Mouse (Mus musculus) testis, postnatal 14 days (tissue): Measurements from ENCODE around the gene Id1.
A peak's percentile ranks its signal among the peaks of the same experiment; 100 is the strongest.

ENCODE experiments used
- DNase-seq: peaks from one replicate; pipeline ENCODE4 v3.0.0; 2021; ENCODE audit warnings: low spot score

Id1 gene

DNA sequence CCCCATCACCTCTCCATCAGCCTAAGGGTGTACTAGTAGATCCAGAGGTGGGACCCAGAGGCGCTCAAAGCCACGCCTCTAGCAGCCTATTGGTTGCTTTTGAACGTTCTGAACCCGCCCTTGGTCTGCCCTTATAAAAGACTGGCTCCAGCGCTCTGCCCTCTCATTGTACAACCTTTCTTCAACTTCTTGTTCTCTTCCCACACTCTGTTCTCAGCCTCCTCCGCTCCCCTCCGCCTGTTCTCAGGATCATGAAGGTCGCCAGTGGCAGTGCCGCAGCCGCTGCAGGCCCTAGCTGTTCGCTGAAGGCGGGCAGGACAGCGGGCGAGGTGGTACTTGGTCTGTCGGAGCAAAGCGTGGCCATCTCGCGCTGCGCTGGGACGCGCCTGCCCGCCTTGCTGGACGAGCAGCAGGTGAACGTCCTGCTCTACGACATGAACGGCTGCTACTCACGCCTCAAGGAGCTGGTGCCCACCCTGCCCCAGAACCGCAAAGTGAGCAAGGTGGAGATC is at the start of gene Id1:
TSS of gene Id1 (plus strand) at position 162 of the 512 bp plus-strand sequence.
- peak; percentile 87 for DNase-seq

DNA sequence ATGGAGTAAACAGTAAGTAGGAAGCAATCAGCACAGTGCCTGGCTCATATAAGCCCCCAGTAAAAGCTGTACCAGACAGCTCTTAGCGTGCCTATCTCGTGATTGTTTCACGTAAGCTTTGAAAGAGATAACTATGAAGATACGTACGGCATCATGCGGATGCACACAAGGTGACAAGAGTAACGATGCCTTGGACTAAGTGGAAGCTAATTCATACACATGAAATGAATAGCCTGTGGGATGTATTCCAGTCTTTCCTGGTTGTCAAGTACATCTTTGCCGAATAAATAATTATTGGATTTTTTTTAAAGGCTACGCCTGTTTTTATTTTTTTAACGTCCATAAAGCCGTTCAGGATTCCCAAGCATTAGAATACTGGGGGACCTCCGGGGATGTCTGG is 49.7 kb upstream of the Id1 start:
- DNase-seq: no peak

DNA sequence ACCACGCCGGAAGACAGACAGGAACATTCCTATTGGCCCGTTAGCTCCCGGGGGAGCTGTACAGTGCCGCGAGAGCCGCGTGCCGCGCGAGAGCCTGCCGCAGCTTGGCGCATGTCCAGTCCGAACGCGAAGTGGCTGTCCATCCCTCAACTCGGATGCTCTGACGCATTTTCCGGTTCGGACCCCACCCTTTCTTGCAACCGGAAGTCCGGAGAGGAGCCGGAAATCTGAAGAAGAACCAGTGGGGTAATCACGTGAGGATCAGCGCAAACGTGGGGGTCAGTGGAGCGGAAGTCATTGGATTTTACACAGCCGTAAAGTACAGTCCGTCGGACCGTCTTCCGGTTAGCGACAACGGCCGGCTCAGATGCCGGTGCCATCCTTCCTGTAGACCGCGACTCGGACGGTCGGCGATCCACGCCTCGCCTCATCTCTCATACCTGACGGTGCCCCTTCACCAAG is 49.2 kb upstream of the Id1 start, which contains the start of gene Mcts2:
TSS of gene Mcts2 (plus strand) at position 230 of the 462 bp plus-strand sequence.
- DNase-seq: peak; percentile 97

DNA sequence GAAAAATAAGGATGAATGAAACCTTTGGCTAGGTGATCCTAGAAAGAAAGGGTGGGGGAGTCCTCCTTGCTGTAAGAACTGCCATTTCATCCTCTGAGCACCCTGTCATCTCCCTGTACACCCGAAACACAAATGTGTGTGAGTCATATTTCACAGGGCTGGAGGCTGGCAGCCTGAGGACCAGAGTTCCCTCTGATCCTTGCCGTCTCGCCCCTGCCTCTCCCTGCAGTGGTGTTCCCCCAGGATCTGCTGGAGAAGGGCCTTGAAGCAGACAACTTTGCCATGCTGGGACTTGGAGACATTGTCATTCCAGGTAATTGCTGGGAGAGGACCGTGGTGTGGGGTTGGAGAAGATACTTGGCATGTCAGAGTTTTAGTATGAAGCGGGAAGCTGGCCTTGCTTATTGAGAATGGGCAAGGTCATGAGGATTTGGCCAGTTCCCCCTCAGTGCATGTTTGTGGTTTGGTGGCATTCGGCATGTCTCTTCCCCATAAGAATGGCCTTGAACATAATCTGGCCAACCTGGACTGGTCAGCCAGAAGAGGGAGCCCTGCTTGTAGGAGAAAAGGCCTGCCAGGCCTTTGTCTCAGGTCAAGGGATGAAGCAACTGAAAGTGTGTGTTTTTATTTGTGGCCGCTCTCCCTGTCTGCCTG is 44.4 kb upstream of the Id1 start:
- no peak for DNase-seq

DNA sequence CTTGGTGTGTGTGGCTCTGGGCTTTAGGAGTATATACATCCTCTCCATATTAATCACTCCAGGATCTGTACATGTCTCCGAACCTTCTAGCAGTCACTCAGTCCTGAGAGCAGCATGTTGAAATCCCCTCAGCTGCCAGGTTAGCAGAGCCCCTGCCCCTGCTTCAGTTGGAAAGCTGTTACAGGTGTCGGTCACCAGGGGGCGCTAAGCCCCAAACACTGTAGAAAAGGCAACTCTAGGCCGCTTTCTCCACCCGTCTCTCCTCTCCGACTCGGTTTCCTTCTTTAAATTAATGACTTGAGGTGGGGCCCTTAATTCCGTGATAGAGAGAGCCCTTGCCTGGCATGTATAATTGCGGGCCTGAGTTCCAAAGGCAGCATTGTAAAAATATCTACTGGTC is 42.8 kb upstream of the Id1 start:
- DNase-seq: no peak

DNA sequence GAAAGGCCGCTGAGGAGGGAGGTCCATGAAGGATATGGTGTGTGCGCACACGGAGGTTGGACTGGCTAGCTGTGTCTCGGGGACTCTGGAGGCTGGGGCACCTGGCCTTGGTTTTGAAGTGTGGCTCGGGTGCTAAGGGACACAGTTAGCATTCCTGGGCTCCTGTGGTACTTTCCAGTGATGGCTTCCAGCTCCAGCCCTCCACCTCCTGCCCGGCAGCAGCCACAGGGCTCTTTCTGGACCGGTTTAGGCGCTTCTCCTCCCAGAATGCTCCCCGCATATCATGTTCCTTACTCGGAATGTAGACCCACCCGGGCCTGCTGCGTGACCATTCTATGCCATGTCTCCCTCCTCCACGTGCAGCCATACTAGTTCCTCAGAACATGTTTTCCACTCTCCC is 42.3 kb upstream of the Id1 start:
- no peak for DNase-seq

DNA sequence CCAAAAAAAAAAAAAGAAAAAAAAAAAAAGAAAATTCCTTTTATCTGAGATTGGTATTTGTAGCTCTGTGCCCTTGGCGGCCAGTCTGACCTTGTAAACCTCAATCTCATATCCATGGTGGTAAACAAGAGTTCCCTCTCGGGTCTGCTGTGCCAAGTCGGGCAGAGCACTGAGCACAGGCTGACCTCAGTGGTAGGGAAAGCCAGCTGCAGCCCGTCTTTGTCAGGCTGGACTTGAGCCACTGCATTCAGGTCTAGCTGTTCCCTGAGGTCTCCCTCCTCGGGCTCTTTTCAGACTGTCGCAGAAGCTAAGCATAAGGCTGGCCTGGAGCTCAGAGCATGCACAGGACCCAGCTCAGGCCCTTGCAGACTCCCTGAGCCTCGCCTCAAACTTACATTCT is 41.3 kb upstream of the Id1 start:
- DNase-seq: peak; percentile 84

DNA sequence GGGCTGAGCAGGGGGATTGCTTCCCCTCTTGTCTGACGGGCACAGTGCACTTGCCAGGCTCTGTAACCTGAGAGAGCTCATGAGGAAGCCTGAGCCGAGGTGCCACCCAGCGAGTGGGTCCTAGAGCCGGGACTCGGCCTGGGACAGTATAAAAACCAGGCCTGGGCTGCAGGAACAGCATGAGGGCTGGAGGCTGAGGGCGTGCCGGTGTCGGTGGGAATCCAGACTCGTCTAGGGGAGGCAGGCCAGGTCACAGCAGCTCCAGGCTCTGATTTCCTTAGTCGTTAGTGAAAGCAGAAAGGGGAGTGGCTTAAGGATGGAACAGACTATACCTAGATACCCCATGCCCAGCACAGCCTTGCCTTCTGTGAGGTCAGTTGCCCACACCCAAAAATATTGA is 40.0 kb upstream of the Id1 start:
- DNase-seq: no peak

DNA sequence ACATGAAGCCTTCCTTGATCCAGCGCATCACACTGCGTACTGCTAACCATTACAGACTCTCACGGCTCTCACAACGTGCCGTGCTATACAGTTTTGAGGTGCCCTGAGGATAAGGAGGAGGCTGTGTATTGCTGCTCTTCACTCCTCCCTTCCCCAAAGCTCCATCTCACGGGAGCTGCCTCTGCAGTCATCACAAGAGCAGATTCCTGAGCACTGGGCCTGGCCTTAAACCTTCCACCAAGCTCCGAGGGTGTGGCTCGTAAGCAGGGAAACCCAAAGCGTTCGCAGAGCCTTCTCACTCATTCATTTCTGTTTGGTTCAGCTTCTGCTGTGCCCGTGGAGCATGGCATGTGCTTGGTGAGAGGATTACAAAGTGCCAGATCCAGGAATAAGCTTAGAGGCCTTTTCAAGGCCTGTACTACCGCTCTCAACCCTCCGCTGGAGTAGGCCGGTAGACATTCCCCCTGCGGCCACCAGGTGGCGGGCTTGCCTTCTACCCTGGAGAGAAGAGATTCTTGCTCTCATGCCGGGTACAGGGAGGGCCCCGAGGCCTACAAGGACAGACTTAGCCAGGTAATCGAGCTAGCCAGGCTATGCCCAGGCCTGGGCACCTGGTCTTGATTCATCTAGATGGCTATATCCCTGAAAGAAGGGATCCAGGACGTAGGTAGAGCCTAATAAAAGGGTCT is 39.4 kb upstream of the Id1 start:
- peak; percentile 80 for DNase-seq

DNA sequence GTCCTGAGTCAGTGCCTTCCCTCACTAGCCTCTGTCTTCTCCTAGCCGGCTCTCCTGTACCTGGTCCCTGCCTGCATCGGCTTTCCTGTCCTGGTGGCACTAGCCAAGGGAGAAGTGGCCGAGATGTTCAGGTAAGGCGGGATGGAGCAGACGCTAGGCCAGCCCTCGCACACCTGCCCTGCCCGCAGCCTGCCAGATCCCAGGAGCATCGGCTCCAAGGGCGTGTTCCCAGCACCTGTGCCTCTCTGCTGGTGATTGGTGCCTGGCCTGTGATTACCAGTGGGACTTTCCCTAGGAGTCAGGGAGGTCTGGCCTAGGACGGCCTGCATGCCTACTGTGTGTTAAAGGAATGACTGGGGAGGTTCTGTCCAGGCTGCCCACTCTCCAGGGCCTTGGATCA is 35.9 kb upstream of the Id1 start:
- no peak for DNase-seq

DNA sequence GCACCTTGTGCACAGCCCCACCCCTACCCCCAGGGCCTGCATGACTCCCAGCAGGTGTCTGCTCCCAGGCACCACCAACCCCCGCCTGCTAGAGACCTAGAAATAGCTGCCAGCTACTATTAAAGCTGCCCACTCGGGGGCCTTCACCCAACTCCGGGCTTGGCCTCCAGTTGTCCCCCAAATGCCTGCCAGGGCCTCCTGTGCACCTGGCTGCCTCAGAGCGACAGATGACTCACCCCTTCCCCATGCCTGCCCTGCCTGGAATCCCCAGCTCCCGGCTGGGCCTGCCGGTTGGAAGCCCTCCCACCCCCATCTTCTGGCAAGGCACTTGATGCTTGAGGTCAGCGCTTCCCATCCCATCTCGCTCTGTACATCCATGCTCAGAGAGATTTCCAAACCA is 35.3 kb upstream of the Id1 start:
- DNase-seq: no peak

DNA sequence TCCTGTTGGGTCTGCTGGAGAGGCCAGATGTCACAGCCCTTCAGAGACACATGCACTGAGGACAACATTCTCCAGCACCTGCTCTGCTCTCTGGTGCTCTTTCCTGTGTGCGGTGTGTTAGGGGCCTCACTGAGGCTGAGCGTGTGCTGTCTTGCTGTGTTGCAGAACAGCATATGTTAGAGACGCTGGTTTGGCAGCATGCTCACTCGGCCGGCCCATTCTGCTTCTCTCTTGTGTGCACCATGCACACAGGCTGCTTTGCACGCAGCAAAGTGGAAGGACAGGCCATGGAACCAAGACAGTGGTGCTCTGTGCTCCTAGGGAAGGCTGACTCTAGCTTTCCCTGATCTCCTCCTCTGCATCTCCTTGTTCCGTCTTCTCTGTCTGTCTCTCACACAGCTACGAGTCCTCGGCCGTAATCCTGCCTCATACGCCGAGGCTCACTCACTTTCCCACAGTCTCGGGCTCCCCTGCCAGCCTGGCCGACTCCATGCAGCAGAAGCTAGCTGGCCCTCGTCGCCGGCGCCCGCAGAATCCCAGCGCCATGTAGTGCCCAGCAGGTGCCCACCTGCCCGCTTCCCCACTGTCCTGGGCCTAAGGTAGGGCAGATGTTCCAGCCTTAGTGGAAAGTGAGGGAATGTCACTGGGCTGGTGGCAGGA is 32.3 kb upstream of the Id1 start:
- DNase-seq: no peak

DNA sequence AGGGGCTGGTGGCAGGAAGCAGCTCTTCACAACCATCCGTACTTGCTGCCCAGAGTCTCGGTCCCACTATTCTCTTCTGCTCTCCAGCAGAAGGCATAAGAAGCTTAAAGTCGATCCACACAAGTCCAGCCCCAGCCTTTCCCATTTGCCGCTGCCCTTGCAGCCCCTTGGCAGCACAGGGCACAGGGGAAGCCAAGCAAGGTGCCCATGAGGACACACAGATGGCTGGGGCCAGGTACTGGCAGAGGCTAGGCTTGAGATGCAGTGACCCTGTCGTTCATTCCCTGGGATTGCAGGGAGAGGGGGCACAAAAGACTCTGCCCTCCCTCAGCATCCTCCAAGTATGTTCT is 31.8 kb upstream of the Id1 start:
- no peak for DNase-seq

DNA sequence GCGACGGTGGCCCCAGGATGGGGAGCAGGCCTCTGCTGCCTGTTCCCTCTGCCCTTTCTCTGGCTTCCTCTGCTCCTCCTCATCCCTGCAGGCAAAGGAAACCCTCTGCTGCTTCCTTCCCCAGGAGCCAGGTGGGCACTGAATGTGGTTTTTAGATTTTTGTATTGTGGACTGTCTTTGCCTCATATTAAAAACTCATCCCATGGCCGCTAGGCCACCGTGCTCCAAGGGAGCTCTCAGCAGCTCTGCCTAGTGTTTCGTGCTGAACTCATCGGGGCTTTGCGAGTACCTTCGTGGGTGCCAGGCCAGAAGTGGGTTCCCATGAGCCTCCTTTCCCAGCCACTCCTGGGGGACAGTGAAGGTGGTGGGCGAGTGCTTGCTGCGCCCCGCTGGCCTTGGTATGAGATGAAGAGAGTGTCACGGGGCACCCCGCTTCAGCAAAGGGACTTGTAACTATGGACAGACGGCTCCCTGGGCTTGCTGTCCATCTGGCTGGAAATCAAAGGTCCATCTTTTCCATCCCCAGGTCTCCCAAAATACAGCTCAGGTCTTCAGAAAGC is 31.2 kb upstream of the Id1 start:
- DNase-seq: no peak

DNA sequence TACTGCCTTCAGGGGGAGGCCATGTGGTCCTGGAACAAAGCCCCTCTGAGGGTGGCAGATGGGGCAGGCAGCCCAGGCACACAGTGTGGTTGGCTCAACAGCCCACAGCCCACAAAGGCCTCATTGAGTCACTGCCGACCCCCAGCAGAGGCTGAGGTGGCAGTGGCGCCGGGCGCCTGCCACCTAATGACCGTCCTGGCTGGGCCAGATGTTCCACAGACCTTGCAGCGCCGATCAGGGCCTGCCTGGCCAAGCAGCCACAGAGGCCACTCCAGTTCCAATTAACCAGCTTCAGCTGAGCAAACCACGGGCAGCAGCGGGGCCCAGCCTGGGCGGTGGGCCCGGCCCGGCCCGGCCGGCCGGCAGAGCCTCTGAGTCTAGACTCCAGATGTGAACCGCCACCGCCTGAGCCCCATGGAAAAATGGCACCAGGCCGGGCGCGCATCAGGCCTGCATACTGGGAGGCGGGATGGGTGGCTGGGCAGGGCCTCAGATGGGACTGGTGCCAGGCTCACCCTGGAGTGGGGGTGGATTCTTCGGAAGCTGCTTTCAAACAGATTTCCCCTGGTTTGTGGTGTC is 30.0 kb upstream of the Id1 start:
- peak; percentile 48 for DNase-seq

DNA sequence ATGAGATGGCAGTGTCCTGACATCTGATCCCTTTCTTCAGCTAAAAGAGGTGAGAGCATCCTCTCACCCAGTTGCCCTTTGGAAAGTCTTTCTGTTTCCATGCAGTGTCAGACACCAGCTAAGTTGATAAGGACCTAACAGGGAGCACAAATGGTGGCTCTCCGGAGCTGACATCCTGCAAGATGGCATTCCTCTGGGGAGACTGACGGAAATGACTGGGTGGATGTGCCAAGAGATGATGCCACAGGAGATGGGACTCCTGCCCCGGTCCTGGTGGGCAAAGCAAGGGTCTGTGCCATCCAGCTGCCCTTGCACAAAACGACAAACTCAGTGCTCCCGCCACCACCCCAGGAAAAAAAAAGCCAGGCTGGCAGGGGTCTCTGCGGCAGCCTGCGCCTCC is 28.9 kb upstream of the Id1 start:
- DNase-seq: no peak

DNA sequence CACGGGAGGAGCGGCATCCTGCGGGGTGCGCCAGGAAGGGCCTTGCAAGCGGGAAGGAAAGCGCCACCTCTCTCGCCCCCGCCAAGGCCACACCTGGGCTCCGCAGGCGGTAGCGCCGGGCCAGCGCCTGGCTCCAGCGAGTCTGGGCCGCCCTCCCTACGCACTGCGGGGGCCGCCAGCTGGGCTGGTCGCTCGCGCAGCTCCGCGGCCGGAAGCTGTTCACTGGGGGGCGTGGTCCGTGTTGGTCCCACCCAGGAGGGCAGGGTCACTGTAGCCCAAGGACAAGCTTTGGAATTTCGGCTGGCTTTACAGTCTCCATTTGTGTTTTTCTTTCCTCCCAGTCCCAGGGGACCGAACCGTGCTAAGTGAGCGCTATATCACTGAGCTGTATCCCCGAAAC is 28.4 kb upstream of the Id1 start:
- DNase-seq: peak; percentile 92

DNA sequence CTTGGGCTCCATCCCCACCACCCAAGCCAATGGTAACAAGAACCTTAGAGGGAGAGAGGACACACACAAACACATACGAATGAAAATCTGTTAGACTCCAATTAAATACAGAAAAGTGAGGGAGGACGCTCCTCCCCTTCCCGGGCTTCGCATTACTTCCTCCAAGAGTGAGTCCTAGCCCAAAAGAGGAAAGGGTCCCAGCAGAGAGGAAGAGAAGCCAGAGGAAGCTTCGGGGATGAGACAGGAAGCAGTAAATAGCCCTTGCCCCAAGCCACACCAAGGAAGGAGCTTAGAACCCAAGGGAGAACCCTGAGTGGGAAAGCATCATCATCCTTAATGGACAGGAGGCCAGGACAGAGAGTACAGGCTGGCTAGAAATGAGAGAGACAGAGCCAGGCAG is 27.0 kb upstream of the Id1 start:
- DNase-seq: no peak

DNA sequence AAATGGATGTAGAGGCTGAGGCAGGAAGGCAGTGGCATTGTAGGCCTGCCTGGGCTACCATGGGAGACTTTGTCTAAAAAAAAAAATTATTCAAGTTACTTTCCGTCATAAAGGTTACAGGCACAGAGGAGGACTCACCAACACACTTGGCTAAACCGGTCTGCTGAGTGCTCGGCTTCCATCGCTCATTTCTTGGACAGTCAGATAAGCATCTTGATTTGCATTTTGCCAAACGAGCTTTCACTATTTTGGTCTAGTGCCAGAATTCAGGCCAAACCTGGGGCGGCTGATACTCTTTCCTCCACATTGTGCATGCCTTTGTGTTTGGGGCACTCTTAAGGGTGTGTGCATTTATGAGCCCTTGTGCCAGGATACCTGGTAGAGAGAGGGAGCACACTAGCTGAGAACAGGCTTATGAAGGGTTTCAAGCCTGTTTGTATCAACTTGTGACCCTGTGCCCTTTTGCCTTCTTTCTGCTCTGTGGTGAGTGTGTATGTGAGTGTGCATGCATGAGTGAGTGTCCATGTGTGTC is 19.7 kb upstream of the Id1 start:
- no peak for DNase-seq

DNA sequence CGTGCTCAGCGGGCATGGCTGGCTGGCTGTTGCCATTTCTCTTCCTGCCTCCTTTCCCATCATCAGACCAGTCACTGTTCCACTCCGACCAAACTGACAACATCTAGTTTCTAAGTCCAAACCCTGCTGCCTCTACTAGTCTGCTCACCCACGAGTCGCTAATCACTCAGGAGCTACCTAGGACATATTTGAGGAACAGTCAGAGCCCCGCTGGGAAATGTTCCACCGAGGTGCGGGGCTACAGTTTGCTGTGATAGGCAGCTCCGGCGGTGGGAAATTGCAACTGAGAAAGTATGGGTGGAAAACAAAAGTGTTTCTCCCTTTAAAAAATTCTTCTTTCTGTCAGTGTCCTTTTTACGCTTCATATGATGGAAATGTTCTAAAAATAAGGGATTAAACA is 18.4 kb upstream of the Id1 start:
- DNase-seq: no peak

DNA sequence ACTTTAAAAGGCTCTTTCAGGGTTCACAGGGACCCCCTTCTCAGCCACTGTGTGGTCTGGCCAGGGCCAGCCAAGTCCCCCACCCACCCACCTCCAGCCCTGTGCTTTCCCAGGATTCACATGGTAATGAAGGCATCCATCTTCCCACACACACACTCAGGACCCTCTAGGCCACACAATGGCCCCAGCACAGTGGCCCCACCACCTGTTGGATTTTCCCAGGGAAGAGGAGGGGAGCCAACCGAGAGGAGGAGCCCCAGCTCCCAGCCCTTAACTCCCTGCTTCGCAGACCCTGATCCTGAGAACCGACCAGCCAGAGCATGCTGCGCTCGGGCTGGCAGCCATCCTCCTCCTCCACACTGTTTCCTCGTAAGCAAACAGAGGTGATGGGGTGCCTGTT is 18.0 kb upstream of the Id1 start:
- no peak for DNase-seq

DNA sequence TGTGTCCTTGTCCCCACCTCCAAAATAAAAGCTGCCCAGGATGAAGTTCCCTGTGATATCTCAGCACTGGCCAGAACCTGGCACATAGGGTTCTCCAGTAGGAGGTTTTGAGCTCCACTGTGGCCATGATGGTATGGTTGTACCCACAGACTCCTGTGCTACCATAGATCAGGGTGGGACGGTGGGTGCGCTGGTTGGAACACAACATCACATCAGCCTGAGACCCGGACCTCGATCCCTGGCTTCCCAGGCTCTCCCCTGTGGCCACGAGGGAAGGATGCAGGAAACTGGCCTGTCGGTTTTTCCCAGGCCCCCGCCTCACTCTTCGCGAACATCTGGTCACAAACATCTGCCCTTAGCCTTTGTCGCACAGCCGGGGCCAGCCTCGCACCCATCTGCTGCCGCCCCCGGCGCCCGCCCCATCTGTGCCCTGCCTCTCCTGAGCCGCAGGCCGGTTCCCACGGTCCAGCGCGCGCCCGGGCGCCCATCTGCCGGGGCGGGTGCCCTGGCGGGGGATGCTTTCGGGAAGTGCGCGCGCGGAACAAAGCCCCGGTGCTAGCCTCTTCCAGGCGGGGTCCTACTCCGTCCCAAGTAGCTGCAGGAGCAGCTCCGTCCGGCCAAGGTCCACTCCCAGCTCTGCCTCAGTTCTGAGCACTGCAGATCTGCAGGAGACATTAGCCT is 12.3 kb upstream of the Id1 start:
- DNase-seq: no peak
